Mouse (Mus musculus) yolk sac, embryonic 10.5 days (tissue): ENCODE results near the gene Erc2.

Experiments used
- DNase-seq: peaks from one replicate; pipeline ENCODE4 v3.0.0-alpha.2; 2017; ENCODE audit warnings: low spot score

Gene Erc2

DNA sequence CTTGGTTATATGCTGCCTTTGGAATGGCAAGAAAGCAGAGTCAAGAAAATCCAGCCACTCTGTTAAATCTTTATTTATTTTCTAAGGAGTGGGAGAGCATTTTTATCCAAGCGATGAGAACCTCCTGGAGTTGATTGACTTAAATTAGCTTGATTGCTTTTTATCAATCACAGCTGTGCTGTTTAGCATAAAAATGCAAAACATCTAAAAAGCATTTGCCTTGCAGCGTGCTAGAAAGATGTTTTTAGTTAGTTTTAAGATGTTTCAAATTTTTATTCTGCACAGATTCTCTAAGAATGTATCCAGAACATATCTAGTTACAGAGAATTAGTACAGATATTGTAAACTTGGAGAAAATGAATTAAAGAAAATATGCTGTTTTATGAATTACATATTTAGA lies 315.7 kb downstream of the Erc2 start:
- no peak for DNase-seq

DNA sequence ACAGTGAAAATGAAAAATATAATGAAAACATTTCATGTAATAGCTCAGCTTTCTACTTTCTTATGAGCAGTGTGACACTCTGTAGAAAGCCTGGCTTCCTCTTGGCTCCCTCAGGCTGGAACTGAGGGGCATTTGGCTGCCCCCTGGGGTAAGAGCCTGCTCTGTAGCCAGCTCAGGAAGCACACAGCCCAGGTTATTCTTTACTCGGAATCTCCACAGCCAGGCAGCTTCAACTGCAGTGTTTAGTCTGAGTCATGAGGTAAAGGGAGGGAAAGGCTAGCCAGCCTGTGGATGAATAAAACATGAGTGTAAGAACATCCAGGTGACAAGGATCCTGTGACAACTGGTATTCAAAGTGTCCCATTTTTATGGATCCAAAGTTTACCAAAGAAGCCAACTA lies 323.0 kb downstream of the Erc2 start:
- no peak for DNase-seq

DNA sequence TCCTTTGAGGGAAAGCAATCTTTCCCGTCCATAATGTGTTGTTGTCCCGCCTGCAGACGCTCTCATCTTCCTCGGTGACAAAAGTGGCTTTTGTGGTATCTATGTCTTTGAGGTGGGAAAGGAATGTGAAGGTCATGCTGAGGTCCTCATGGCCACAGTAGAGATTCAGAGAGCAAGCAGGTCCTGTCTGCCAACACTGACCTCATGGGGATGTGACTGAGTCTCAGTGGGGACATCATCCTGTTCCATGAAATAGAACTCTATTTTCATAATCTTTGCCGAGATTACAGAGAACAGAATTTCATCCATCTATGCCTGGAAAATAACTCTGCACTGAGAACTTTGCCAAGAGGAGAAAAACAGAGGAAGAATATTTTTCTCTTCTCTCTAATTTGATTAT lies 324.0 kb downstream of the Erc2 start:
- DNase-seq, result no peak

DNA sequence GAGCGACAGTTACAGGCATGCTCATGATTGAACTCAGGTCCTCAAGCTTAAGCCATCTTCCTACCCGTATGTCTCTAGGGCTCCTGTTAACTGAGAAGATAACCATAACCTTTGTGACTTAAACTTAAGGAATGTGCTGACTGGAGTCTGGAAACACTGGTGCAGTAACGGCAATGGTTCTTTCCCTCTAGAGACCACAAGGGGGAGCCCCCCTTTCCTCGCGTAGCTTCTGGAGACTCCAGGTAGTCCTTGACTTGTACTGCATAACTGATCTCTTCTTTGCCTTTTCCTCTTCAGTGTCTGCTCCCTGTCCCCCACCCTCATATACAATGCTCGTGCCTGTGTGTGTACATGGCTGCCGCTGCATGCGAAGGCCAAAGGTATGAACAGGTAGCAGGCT lies 326.2 kb downstream of the Erc2 start:
- DNase-seq, result peak; percentile 13

DNA sequence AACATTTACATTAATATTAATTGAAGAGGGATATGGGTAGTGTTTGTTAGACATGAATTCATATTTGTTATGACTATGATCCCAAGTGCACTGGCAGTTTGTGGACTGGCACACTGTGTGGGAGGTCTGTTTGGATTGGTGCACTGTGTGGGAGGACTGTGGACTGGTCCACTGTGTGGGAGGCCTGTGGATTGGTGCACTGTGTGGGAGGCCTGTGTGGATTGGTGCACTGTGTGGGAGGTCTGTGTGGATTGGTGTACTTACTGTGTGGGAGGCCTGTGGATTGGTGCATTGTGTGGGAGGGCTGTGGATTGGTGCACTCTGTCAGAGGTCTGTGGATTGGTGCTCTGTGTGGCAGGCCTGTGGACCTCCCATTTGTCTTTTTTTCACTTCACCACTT lies 331.6 kb downstream of the Erc2 start:
- DNase-seq, result no peak

DNA sequence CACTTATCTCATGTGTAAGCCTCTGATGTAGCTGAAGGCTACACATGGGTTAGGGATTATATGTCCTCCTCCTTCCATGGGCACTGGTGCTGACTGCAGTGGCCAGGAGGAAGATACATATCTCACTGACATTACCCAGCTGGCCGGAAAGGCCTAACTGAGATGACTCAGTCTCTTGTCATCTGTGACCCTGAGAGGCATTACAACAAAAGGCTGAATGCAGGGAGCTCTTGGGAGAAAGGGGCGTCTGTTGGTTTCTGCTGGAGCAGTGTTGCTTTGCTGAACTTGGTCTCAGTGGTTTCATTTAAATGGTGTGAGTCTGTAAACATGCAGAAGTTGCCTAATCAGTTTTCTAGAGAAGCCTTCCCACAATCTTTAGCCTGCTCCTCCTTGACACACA lies 334.6 kb downstream of the Erc2 start:
- no peak for DNase-seq

DNA sequence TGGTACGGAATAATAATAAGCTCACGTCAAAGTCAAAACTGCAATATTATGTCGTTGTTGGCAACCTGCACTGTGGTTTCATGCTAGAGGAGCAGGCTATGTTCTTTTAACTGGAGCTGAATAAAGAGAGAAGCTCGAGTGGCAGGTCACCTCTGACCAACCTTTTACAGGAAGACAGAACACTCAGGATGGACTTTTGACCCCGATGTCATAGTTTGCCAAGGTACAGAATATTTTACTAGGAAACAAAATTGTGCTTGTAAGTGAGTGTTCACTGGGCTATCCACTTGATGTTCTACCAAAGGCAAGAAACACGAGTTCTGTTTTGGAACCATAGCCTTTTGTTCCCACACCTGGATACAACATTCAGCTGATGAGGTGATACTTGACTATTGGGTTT lies 351.5 kb downstream of the Erc2 start:
- no peak for DNase-seq

DNA sequence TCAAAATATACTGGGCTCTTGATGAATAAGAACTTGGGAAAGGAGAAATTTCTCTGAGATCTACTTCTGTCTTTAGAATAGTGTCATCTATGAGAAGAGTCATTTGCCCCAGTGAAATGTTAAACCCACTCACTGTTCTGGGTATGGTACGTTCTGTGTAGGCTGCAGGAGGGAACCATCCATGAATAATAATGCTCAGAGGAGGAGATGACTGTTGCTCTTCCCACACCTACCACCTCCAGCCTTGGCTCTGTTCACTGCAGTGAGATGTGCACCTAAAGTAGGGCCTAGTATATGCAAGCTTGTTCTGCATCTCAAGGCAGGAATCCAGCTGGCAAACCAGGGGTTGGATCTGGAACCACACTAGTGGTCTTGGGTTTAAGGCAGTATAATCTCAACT lies 353.4 kb downstream of the Erc2 start:
- no peak for DNase-seq

DNA sequence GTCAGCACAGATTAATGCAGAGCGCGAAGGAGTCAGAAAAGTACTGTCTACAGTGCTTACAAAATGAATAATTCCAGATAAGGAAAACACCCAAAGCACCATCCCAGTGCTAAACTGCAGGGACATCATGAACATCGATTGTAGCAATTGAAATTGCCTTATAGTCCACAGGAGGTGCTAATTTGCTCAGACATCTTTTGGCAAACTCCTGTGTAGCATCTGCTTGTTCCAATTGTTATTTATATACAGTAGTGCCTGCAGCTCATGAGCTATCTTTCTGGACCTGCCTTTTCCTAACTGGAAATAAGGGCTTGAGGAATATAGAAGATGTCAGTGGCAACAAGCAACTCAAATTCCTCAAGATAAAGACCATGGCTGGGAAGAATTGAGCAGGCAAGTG lies 362.5 kb downstream of the Erc2 start:
- no peak for DNase-seq

DNA sequence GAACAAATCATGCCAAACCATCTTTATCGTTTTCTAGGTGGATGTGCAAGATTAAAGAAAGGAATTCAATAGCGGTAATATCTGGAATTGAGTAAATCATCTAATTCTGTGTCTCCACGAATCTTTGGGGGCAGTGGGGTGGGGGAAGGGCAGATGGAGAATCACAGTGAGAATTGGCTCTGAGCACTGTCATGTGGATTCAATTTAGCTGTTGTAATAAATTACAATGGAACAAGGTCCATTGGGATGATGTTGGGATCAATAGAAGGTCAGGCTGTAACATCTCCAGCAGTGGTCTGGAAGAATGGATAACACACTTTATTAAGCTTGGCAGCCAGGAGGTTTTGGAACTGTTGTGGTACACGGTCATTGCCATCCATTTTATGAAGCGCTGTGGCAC lies 363.0 kb downstream of the Erc2 start:
- no peak for DNase-seq

DNA sequence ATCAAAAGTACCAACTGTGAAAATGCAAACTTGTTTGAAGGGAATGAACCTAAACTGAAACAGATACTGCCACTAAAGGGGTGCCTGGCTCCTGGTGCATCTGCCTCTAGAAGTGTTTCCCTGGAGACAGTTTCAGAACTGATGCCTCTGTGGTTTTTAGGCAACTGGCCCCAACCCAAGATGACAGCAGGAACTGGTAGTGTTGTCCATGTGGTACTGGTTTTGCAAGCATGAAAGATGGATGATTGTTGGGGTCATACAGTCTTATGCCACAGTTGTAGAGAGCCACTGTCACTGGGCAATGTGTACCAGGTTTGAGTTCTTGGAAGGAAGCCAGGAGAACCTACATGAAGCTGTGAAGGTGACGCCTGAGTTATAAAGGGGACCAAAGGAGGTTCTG lies 365.2 kb downstream of the Erc2 start:
- no peak for DNase-seq

DNA sequence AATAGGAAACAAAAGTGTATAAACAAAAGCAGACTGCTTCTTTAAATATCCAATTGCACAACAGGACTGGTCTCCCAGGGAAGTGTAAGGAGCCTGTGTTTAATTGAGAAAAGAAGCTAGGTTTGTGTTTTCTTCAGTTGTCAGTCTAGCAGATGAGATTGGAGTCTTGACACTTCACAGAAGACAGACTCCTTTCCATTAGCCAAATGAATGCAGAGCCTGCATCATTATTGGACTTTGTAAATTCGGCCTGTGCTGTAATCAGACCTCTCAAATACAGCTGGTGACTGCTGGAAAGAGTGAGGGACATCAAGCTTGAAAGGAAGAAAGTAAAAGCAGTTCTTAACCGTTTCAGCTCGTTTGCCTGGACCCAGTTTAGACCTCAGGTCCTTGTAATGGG lies 376.3 kb downstream of the Erc2 start:
- no peak for DNase-seq

DNA sequence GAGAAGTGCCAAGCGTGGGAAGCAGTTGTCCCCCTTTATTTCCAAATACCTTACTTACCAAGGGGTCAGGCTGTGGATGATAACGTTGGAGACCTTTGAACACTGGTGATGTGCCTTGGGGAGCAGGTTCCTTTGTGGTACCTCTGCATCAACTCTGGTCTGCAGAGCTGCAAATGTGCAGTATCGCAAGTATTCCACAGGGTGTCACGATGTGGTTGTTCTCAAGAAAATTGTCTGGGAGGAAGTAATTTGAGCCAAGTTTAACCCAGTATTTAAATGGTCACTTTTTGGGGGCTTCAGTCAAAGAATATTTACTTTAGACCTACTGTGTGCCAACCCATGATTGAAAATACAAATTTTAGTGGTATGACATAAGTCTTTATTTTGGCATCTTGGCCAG lies 381.8 kb downstream of the Erc2 start:
- DNase-seq, result no peak

DNA sequence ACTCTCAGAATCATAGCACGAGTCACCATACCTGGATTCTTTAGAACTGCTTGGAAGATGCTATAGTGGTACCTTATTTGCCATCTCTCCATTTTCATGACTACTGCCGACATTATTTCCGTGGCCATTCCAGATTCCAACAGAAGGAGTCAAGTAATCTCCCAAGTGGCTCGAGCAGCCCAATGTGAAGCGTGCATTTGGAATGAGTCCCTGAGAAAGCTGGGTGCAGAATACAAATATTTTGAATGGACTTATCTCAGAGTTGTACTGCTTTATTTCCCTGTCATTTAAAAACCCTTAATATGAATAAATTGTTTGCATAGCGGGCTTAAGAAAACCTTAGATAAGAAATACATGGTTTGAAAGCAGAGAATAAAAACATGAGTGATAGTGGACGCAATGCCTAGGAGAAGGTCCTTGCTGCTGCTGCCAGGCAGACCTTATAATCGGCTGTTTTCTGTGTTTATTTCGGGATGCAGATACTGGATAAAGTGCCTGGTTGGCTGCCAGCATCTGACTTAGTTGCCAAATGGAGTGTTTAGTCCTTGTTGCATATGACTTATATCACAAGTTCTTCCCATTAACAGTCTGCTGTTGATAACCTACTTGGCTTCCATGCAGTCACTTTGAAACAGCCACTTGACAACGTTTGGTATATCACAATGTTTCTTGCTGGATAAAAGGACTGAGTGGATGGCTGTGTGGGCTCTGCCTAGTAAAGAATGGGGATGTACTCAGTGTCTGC lies 388.5 kb downstream of the Erc2 start:
- DNase-seq, result no peak

DNA sequence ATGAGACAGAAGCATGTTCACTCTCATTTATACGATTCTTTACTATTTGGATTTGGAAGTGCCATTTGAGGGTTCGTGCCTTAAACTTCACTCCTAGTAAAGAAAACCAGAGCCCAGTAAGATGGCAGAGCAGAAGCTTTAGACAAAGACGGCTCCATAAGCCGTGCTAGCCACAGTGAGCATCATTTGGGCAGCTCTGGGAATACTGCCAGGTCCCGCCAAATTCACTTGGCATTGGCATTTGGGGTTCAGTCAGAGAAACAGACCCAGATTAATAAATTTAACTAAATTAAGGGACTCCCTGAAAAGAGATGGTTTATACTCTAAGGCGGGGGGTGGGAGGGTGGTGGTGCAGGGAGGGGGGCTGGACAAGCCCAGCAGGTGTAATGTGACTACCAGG lies 401.0 kb downstream of the Erc2 start:
- DNase-seq, result no peak

DNA sequence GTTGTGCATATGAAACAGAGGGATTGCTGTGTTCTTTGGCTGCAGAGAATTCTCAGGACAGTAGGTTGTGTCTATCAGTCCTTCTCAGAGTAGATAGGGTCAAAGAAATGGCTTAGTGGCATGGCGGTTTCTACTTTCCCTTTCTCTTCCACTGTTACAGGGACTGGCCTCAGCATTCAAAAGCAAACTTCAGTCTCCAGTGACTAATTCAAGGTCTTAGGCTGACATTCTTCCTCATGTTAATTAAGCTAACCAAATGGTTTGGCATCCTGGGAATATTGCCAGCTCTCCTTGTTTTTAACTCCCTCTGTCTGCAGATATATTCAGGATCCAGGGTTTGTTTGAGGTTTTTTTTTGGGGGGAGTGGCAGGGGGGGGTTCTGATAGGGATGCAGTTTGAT lies 408.6 kb downstream of the Erc2 start:
- DNase-seq, result no peak

DNA sequence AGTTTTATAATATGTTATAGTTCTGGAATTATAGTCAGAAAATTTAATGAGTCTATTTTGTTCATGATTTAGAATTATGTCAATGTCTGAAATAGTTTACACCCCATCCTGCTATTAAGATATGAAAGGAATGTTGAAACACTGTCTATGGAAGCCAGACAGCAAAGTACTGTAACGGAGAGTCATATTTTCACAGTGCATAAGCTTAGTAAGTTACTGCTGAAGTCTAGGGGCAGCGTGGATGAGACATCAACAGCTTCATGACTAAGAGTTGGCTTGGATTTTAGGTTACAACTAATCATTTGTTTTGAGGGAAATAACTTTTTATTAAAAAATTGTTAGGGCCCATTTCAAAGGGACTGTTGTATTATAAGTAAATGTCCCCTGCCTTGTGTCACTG lies 412.8 kb downstream of the Erc2 start:
- DNase-seq, result no peak

DNA sequence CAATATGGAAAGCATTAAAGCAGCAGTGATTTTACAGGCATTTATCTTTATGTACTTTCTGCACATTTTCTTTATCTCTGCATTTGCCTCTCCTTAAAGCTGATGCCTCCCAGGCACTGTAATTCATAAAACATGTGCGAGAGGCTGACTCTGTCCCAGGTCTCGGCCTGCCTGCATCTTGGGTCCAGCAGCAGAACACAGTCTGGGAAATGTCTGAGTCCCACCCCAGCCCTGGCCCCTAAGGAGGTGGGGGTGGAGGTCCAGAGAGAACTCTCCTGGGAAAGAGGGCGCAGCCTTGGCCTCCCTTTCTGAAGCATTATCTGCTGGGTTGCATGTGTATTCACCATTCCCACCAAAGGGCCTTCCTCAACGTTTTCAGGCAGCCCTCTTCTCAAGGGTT lies 420.9 kb downstream of the Erc2 start:
- peak; percentile 11 for DNase-seq

DNA sequence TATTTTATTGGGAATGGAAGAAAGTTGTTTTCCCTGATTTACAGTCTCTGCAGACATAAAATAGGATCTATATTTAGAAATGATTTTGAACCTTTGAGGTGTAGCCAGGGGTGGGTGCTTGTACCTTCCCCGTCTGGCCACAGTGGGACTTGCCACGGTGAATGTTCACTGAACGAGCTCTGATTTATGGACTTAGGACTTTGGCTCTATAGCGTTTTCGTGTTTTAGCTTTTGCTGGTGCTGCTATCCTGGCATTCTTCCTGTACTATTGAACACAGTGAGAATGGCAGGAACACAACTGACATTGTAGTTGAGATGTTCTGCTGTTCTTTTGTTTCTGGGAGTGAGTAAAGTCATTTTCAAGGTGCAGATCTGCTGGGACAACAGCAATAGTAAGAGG lies 429.4 kb downstream of the Erc2 start:
- DNase-seq, result no peak

DNA sequence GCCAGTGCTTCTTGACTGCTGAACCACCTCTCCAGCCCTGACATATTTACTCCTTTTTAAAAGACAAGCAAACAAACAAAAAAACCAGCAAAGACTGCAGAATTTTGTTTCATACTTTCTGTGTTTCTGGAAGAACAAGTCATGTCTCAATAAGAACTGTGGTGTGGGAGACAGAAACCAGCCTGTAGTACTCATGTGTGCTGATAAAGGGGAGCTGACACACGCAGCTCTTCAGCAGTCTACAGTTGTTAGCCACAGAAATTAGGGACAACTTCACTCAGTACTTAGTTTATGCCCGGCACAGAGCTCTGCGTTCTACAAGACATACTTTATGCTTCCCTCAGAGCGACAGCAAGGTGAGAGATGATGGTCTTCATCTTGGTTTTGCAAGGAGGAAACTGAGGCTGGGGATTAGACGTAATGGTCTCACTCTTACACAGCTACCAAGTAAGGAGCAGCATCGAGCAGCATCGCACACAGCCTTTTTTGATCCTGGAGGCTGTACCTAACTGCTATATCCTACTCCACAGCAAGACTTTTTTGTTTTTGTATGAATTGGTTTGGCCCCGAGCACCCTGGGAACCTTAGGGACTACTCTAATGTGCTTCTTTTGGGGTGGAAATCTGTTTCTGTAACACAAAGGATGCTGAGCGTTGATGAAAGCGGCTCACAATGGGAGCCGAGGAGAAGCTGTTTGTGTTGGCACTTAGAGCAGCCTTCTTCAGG lies 435.1 kb downstream of the Erc2 start:
- no peak for DNase-seq

DNA sequence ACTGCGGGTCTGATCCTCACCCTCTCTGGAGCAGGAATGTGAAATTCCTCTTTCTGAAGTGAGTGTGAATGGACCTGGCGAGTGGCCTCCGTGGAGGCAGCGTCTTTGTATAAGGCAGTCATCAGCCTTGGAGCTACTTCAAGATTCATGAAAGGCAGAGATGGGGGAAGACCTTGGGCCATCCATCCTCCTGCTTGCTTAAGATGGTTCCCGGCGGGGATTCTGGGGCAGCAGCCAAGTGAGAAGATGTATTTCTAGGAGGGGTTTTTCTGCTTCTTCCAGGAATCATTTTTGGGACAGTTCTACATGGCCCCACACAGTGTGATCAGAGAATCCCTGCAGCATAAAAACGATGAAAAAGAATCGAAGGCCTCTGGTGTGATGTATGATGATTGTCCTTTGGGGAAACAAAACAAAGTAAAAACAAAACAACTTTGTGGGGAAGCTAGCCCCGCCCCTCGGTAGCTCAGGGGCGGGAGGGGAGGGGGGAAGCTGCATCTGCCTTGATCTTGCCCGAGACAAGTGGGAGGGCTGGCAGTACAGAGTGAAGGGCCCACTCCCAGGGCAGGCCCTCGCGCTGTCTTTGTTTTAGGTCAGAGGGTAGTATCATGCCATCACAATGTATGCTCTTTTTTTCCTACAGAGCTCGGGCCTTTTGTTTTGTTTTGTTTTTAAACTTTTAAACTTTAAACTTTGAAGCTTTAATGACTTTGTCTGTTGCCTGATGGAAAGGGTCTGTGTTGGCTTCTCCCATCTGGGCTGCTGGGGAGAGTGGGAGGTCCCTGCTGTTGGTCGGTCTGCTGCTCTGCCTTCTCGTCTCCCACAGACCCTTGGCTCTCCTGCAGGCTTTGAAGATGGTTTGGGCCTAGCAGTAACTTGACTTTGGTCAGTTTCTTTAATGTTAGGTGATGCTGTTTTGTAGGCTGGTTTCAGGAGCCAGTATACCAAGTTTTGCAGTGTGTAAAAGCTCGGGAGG lies 435.9 kb downstream of the Erc2 start:
- DNase-seq, result no peak

DNA sequence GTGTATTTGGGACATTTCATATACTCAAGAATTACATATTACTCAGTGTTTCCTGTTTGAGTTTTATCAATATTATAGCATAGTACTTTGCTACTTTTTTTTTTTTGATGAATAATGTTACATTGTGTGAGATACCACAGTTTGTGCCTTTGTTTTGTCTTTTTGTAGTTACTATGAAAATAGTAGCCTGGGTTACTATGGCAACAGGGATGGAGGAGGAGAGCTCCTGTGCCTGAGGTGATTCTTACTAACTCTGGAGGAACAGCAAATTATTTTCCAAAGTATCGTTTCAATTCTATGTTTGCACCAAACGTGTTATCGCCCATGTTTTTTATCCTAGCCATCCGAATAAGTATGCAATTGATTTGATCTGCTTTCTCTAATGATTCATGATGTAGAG lies 438.7 kb downstream of the Erc2 start:
- DNase-seq, result no peak
